Mouse (Mus musculus): Measurements from ENCODE around the gene Nfix.

DNA sequence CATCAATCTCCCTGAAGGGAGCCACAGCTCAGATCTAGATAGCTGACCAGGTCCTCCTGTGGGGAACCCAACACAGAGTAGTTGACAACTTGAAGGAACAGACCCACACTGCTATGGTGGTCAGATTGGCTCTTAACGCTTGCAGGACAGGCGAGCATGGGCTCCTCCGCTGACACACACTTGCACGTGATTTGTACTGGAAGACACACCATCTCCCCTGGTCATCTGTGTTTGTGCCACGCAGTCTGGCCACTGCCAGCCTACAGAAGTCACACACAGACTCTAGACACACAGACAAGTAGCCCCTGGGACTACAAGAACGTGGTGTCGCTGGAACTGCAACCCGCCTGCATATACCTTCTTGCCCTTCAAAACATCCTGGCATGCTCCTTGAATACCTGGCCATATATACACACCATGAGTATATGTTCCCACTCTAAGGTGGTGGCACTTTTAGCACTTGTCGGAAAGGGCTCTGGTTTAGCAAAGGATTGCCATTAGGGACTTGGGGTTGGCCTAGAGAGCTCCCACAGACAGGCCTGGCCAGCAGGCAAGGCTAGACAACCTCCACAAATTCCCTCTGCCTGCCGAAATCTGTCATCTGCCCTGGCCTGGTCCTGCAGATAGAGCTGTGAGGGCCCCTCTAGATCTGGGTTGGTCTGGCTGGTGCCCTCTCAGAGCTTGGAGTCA lies 1.6 kb downstream of the Nfix start:
- TF ChIP-seq CTCF (IDR thresholded peaks at IDR 0.05; ENCODE audit: low read depth): no peak
- TF ChIP-seq EP300 (optimal IDR thresholded peaks at IDR 0.05): no peak

Data from stomach, postnatal 0 days (tissue).